Mouse (Mus musculus) spleen, postnatal 10 days (tissue): ENCODE measurements around the gene Mrps18c.
A peak's percentile ranks its signal among the peaks of the same experiment; 100 is the strongest.

Experiments used
- DNase-seq, 2 experiments: peaks; one replicate each; pipeline ENCODE4 v3.0.0; 2021 to 2022; ENCODE audit warnings: low spot score in 2 of 2

Mrps18c gene

DNA sequence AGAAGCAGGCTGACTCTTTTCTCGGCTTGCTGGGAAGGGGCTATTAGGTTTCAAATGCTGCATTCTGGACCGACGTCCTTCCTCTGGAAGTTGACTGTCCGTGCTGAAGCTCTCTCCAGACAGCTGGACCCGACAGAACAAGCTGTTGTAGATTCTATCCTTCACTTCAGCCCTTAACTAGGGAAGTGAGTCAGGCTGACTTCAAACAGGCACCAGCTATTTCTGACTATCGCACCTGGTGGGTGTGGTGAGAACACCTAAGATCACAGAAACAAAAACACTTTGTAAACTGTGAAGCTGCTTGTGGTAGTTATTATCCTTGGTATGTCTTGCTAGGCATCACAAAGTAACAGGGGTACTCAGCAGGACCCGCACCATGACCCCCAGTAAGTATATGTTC lies 28.1 kb downstream of the Mrps18c start:
- DNase-seq, result no peak

DNA sequence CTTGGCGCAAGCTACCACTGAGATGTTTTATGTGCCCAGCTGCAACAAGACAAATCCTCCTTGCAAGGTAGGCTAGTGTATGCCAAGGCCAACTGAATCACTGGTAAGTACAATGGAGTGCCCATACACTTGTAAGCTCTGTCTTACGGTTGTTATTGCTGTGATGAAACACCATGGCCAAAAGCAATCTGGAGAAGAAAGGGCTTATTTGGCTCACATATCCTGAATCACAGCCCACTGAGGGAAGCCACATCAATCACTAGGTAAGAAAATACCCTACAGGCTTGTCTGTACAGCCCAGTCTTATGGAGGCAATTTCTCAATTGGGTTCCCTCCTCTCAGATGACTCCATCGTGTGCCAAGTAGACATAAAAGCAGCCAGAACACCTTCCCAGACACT lies 30.3 kb downstream of the Mrps18c start:
- DNase-seq, result no peak

DNA sequence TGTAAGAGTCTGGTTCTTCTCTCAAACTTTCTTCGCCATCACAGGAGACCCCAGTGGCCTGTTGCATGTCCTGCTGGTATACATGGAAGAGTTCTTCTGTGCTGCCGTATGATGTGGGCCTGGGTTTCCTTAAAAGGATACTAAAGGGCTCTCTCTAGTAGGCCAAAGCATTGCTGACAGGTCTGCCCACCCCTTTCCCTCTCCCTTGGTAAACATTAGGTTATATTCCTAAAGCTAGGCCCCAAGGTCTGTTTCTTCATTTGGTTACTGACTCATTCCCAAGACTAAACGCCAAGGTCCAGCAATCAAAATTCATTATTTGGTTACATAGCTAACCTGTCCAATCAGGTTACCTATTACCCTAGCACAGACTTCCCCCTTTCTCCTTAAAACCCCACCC lies 34.3 kb downstream of the Mrps18c start:
- no peak for DNase-seq

DNA sequence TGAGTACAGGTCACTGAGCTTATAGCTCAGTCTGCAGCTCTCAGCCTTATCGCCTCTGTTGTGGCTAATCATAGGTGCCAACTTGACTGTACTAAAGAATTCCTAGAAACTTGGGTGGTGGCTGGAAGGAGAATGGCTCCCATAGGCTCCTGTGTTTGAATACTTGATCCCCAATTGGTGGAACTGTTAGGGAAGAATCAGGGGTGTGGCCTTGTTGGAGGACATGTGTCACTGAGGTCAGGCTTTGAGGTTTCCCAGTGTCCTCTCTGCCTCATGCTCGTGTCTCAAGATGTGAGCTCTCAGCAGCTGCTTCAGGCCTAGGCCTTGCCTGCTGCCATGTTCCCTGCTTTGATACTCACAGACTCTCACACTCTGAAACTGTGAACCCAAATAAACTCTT lies 35.4 kb downstream of the Mrps18c start:
- no peak for DNase-seq

DNA sequence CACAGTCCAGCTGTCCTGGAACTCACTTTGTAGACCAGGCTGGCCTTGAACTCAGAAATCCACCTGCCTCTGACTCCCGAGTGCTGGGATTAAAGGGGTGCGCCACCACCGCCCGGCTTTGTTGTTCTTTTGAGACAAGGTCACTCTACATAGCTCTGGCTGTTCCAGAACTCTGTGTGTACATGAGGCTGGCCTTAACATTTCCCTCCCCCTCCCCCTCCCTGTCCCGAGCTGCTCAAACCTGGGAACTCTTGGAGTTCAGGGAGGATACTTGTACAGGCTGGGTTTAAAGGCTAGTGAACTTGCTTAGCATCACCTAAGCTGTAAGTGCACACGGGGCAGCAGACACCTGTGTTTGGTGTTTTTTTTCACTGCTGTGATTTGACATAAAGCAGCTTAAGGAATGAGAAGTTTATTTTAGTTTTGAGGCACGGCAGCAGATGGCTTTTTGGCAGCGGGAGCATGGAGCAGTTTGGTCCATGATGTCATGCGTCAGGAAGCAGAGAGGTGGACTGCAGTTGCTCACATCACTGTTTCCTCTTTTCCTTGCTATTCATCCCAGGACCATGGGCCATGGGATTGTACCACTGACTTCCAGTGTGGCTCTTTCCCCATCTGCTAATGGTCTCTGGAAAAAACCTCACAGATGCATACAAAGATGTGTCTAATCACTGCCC lies 37.6 kb downstream of the Mrps18c start:
- no peak for DNase-seq

DNA sequence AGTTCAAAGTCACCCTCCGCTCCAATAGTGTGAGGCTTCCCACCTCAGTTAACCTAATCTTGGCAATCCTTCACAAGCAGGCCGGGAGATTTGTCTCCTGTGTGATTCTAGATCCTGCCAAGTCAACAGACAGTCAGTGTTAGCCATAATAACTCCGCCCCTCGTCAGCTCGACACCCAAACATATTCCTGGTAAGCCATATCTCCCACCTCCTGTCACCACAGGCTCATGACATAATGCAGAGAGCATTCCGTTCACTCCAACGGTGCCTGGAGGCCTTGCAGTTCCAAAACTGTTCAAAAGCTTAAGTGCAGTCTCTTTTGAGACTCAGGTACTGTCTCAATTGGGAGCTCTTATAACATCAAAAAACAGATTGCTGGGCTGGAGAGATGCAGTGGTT lies 39.5 kb downstream of the Mrps18c start:
- no peak for DNase-seq

DNA sequence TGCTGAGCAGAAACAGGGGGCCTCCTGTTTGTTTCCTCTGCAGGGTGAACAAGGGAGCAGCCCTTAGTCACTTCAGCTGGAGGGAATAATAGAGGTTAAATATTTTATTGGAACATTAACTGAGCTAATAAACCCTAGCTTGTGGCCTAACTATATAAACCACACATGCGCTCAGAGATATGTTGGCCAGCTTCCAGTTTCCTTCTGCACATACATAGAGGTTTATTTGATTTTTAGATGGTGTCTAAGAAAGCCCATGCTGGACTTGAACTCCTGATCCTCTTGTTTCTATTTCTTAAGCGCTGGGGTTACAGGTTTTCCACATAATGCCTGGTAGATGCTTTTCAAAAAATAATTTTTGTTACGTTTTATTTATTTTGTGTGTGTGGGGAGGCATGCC lies 46.1 kb downstream of the Mrps18c start:
- no peak for DNase-seq

DNA sequence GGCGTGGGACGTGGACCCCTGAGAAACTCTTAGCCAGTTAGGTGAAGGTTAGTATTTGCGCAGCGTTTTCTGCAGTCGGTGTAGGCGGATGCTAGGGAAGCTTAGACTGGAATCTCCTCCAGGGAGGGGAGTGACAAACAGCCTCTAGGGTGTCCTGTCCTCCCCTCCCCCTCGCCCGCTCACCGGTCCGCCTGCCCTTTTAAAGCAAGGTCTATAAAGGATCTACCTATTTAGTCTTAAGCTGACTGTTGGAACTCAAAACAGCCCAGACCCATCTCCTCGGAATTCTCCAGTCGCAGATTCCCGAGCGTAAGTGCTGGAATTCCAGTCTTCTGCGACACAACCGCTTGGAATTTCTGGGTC lies 47.0 kb downstream of the Mrps18c start, which contains the start of gene Gpat3:
Gene Gpat3, plus strand, starts transcription at position 229 of the 363 bp plus-strand sequence.
- peak in 1 of 2 experiments; percentile 42 for DNase-seq

DNA sequence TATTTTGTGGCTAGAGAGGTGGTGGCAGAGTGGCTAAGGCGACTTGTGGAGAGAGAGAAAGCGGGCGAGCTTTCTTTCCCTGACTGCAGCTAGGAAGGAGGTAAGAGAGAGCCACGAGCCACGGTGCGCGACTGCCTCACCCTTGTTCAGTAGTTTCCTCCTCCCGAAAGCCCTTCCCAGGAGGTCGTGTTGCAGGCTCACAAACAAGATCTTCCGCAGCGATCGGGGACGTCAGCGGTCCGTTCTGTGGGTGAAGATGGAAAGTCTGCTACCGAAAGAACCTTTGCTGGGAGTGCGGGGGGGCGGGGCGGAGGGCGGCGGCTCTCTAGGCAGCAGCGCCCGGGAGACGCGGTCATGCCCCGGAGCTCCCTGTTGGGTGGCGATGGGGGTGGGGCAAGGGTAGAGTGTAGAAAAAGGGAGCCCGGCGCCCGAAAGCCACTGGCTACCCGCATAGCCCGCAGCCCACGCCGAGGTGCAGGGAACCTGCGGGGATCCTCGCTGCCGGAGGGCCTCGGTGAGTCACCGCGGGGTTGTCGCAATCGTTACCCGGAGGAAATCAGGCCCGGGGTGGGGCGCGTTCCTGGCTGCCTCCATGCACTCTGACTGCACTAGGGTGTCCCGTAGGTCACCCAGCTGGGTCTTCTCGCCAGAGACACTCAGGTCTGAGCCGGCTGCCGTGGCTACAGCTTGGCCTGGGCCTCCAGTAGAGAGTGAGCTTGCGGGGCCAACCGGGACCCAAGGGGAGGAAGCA lies 47.6 kb downstream of the Mrps18c start:
- peak; percentile 47 to 70 for DNase-seq

DNA sequence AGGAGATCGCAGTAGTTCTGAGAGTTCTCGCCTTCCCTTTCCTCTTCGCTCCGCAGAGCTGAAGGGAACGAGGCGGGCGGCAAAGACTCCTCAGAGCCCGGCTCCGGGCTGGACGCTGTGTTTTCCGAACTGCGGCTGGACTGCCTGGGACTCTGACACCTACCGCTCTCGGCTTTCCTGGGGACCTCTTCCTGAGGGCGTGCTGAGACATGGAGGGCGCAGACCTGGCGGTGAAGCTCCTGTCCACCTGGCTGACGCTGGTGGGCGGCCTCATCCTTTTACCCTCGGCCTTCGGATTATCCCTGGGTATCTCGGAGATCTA lies 48.1 kb downstream of the Mrps18c start:
- DNase-seq, result no peak

DNA sequence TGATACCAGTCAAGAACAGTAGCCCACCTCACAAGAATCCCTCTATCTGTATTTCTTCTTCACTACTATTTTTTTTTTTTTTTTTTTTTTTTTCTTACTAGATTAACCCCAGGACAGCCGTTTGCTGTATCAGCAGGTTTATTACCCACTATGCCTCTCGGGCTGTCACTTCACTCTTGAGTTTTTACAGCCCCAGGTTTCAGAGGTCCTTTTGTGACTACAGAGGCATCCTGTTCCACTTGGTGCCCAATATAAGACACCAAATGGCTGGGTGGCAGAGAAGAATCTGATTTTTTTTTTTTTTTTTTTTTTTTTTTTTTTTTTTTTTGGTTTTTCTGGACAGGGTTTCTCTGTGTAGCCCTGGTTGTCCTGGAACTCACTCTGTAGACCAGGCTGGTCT lies 48.7 kb downstream of the Mrps18c start:
- no peak for DNase-seq

DNA sequence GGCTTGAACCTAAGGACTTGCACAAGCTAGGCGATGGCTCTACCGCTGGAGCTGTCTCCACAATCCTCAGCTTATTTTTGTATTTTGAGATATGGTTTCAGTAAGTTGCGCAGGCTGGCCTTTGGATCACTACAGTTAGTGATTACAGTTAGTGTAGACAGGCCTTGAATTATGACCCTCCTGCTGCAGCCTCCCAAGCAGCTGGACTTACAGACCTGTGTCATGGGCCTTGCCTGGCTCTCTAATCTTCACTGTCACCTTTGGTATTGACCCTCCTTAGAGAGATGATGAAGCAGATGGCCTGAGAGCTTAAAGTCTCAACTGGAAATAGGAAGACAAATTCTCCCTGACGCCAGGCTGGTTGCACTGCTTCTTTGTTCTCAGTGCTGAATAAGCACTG lies 55.5 kb downstream of the Mrps18c start:
- no peak for DNase-seq
